Mouse (Mus musculus) olfactory bulb, adult 2 months (tissue): ENCODE data around the gene Ppp1r13l. TPM values are rescaled to one million over a fixed set of nuclear protein-coding genes. Genes with fewer than 3 reads are reported as not detected.

Source experiments
- H3K27ac ChIP-seq: fragments of 200-500 bp; 2 replicates; pipeline ENCODE4 v1.5.1; 2012; ENCODE audit warnings: low read depth, low read length; ENCODE audit not compliant: insufficient read depth
- H3K4me1 ChIP-seq: fragments of 200-500 bp; 2 replicates; pipeline ENCODE4 v1.6.1; 2012; ENCODE audit warnings: low read length; ENCODE audit not compliant: control insufficient read depth, insufficient read depth
- H3K4me3 ChIP-seq: fragments of 200-500 bp; 2 replicates; pipeline ENCODE4 v1.5.1; 2012; ENCODE audit warnings: mild to moderate bottlenecking, low read depth, low read length, moderate library complexity; ENCODE audit not compliant: insufficient read depth
- CTCF ChIP-seq: fragments of 200-500 bp; IDR thresholded peaks from 2 replicates; pipeline ENCODE4 v1.5.1; 2012; ENCODE audit warnings: low read depth, mild to moderate bottlenecking, low read length, moderate library complexity; ENCODE audit not compliant: insufficient read depth
- POLR2A ChIP-seq: fragments of 200-500 bp; IDR thresholded peaks from 2 replicates; pipeline ENCODE4 v1.6.1; 2012; ENCODE audit warnings: mild to moderate bottlenecking, low read depth, low read length, moderate library complexity; ENCODE audit not compliant: insufficient read depth
- WGBS: fragments of 180-500 bp; shearing (Covaris S2); methylation state at CpG from one replicate; pipeline ENCODE4 v1.1.7; 2018; 5-methylcytosine and 5-hydroxymethylcytosine counted together
- polyA plus RNA-seq: library from polyadenylated mRNA; stranded (reverse); fragments of >200 nt; gene quantifications from 2 replicates; pipeline ENCODE4 v1.2.4, GENCODE M21; 2012; ENCODE audit warnings: low replicate concordance; ENCODE audit not compliant: missing spikeins, insufficient read depth, insufficient read length

Ppp1r13l gene
- polyA plus RNA-seq: not detected in 2 replicates

DNA sequence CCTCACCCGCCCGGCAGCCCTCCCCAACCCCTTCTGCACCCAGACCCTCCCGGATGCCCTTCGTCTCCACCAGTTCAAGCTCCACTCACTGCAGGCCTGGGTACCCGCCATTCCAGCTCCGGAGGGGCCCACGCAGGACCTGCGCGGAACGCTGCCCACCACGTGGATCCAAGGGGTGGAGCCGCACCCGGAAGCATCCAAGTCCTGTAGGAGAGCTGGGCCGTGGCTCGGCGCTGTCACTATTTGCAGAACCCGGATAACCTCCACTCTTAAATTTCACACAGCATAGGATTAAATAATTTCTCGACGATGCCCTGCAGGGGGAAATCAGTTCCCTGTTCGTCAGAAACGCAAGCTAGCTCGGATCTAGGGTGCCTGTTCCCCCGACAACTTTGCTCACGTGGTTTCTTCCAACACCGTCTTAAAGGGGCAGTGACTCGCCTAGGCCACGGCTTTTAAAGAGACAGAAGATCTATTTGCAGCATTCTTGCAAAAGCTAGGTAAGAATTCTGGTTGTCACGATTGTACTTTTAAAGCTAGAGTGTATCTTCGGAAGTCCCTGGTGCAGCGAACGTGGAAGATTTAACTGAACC, at the start of gene Ppp1r13l, which contains the start of gene Cd3eap:
Gene Ppp1r13l, plus strand, starts transcription at position 451 of the 593 bp plus-strand sequence.
Gene Cd3eap, minus strand, starts transcription at position 185 of the 593 bp plus-strand sequence.
- H3K27ac ChIP-seq: peak within 1 kb of the TSS; percentile 52; the same call in 1 of the 2 replicates
- H3K4me3 ChIP-seq: peak within 1 kb of the TSS; percentile 65
- H3K4me1 ChIP-seq: peaks cover 30% of the 10 kb centered on the region
- under 1% methylated on average over 31 of the region's 31 CpGs for WGBS
- TF ChIP-seq POLR2A (peak; percentile 83), CTCF (no peak)

DNA sequence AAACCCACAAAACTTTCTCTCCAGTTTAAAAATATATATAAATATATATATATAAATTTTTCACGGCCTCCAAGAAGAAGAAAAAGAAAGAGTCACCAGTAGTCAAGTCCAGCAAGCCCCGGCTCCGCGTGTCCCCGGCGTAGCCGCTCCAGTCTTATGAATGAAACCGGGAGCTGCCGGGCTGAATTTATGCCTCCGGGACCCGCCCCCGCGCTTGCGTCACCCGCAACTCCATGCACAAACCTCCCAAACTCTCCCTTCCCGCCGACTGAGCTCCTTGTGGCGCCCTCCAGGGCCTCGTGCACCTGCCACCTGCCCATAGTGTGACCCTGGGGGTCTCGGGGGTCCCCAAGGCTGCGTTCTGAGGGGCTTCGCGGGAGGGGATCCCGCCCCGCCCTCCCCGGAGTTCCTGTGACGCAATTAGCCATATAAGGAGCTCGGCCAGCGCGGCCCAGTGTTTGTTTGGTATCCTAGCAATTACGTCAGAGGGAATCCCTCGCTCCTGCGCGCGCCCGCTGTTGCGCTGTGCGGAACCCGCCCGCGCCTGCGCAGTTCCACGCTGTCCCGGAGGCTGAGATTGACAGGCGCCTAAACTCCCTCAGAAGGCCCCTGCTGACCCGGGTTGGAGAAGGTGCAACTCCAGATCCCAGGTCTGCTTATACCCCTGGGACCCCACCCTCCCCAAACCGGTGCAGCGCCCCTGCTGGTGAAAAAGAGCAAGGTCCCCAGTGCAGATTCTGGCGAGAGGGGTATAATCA, 49.5 kb upstream of the Ppp1r13l start, which contains the start of gene Fosb:
Gene Fosb, minus strand, starts transcription at position 168 of the 758 bp plus-strand sequence.
- under 1% methylated on average over 49 of the region's 49 CpGs for WGBS
- peak within 1 kb of the TSS; percentile 91 for H3K27ac ChIP-seq

DNA sequence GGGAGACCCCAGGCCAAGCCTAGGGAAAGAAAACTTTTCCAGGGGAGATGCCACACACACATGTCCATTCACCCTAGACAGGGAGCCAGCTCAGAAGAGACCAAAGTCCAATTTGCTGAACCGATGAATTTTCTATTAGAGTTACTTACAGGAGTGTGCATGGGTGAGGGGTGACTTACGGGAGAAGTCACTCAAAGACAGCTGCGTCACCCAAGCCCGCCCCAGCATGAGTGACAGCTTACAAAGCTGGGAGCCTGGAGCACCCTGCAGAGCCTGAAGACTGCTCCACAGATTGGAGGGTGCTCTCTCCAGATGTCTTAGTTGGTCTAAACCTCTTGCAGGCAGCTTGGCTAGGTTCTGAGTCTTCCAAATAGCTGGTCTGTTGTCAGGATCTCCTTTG, 47.6 kb upstream of the Ppp1r13l start:
- H3K4me1 ChIP-seq: peaks cover 14% of the 10 kb centered on the region
- TF ChIP-seq POLR2A (no peak), CTCF (no peak)
- WGBS: 32% methylated on average over 4 of the region's 4 CpGs
- no peak overlapping the region for H3K27ac ChIP-seq
- no peak overlapping the region for H3K4me3 ChIP-seq

More for the DNA sequence above, 49.5 kb upstream of the Ppp1r13l start, which contains the start of gene Fosb:
- Histone ChIP-seq H3K4me3 (peak within 1 kb of the TSS; percentile 87), H3K4me1 (peaks cover 21% of the 10 kb centered on the region)
- TF ChIP-seq CTCF (peak; percentile 64; the same call in 1 of the 2 replicates), POLR2A (peak; percentile 26; the same call in 1 of the 2 replicates)

DNA sequence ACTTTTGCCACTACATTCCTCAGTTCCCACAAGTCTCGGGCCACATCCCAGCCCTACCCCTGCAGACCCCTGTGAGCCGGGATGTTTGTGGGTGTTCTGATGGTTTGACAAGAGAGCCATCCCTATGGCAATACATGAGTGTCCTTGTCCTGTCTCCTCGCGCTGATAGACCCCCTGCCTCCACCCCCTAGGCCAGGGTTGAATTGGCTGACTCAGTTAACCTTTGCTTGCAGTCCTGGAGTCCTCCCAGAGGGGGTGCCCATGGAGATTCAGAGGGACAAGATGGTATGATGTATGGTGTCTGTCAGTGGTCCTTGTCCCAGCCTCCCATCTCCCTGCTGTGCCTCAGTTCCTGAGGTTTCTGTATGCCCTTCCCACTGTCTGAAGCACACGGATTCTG, 45.5 kb upstream of the Ppp1r13l start:
- WGBS: 44% methylated on average over 5 of the region's 5 CpGs
- TF ChIP-seq CTCF: no peak
- TF ChIP-seq POLR2A: no peak
- Histone ChIP-seq H3K4me1 (0 out of 2 replicates have a peak, but pooled peaks cover 6% of the 10 kb centered on the region), H3K27ac (no peak overlapping the region), H3K4me3 (no peak overlapping the region)

DNA sequence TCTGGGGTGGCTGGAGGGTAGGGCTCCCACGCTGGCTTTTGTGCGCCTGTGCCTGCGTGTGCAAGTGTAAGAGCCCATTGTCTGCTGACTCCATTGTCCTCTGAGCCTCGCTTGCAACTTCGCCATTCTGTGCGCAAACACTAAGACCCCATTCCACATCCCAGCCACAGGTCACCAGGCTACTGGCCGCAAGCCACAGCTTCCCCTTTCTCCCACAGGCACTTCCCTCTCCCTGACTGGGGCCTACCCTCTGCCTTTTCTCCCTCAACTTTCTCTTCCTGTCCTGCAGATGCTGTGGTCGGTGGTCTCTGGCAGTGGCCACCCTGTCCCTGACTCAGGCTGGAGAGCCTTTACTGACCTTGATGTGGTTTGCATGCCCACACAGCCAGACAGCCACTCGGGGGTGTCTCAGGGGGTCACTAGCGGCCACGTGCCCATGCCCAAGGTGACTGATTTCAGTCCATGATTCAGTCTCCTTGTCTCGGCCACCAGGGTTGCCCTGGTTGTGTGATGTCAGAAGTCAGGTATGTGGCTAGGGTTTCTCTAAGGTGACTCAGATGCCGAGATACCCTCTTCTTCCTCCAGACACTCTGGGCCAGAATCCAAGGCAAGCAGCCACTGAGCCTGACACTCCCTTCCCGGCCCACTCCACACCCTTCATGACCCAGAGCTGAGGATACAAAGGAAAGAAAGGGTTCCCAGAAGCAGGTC, 42.9 kb upstream of the Ppp1r13l start:
- no peak for TF ChIP-seq CTCF
- no peak for TF ChIP-seq POLR2A
- no peak overlapping the region for H3K27ac ChIP-seq
- WGBS: 57% methylated on average over 14 of the region's 14 CpGs
- peaks cover 7% of the 10 kb centered on the region for H3K4me1 ChIP-seq
- no peak overlapping the region for H3K4me3 ChIP-seq

DNA sequence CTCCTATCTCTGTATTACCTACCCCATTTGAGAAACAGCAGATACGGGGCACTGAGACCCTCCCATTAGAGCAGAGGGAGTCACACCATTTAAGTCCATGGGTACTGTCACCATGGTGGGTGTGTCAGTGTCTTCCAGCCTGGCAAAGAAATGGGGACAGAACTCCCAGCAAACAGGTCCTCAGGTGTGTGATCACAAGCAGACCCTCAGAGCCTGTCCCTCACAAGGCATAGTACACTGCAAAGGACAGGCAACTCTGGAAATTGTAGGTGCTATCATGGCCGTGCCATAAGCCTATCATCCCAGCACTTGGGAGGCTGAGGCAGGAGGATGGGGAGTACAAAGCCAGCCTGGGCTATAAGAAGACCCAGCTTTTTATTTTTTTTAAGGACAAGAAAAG, 41.3 kb upstream of the Ppp1r13l start:
- 75% methylated on average over 2 of the region's 2 CpGs for WGBS
- H3K27ac ChIP-seq: no peak overlapping the region
- peaks cover 7% of the 10 kb centered on the region for H3K4me1 ChIP-seq
- H3K4me3 ChIP-seq: no peak overlapping the region
- TF ChIP-seq CTCF (no peak), POLR2A (no peak)

DNA sequence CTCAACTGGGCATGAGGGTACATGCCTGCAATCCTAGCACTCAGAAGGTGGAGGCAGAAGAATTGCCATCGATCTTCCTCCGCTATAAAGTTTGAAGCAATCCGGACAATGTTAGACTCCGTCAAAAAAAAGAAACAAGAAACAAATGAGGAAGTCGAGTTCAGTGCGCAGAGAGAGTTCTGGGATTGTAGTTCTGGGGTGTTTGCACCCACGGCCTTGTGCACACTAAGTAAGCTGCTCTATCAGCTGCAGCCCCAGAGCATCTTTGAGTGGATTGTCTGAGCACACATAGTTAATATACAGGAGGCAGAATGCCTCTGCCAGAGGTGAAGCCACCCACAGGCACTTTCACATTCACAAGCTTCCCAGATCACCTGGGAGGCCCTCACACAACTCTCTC, 40.9 kb upstream of the Ppp1r13l start:
- 79% methylated on average over 7 of the region's 7 CpGs for WGBS
- TF ChIP-seq POLR2A (no peak), CTCF (no peak)
- Histone ChIP-seq H3K4me3 (no peak overlapping the region), H3K4me1 (peaks cover 7% of the 10 kb centered on the region), H3K27ac (no peak overlapping the region)

GRCm38 (mm10) chr7:19319458-19319857, 40.1 kb upstream of the Ppp1r13l start:
- TF ChIP-seq POLR2A (no peak), CTCF (no peak)
- peak overlapping the region; percentile 92 for H3K27ac ChIP-seq
- 8% methylated on average over 9 of the region's 9 CpGs for WGBS
- H3K4me1 ChIP-seq: peaks cover 7% of the 10 kb centered on the region
- peak overlapping the region; percentile 81 for H3K4me3 ChIP-seq
